Mouse (Mus musculus) monocyte, adult 5-6 weeks (primary cell): Measurements from ENCODE around the gene F12. TPM values are rescaled to one million over a fixed set of nuclear protein-coding genes. Genes with fewer than 3 reads are reported as not detected.
"Not testable (repeated sequence)": the region's sequence is repeated elsewhere in the genome, so short reads cannot be mapped to it uniquely, and the experiment has no call there.

Experiments
- ATAC-seq: fragments of 153-309, 156-312 bp; replicated peaks from 2 replicates; pipeline ENCODE4 v1.8.0; 2017; ENCODE audit warnings: mild to moderate bottlenecking; ENCODE audit not compliant: low TSS enrichment, insufficient number of reproducible peaks, severe bottlenecking, poor library complexity, low FRiP score
- total RNA-seq: library from RNA; stranded (forward); fragments of 200-1000, 200-491, 200-594 nt; gene quantifications from 3 replicates; pipeline ENCODE4 v1.2.3, GENCODE M21; 2017

The F12 gene
- total RNA-seq, 1 experiment from 2014 or later = 0.95 TPM

- no peak for ATAC-seq
Observed at GRCm38 (mm10) chr13:55451785-55452549, 25.4 kb upstream of the F12 start.

DNA sequence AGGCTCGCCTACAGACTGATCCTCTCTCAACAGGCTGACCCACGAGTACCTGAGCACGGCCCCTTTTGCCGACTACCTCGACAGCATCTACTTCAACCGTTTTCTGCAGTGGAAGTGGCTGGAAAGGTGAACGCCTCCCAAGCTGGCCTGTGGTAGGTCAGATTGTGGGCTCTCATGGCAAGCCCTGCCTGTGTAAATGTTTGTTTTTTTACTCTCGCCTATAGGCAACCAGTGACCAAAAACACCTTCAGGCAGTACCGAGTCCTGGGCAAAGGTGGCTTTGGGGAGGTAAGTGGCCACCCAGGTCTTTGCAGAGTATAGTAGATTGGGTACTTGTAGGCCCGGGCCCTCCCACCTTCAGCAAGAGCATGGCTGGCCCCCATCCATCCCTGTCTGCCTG lies 24.7 kb upstream of the F12 start:
- no peak for ATAC-seq

DNA sequence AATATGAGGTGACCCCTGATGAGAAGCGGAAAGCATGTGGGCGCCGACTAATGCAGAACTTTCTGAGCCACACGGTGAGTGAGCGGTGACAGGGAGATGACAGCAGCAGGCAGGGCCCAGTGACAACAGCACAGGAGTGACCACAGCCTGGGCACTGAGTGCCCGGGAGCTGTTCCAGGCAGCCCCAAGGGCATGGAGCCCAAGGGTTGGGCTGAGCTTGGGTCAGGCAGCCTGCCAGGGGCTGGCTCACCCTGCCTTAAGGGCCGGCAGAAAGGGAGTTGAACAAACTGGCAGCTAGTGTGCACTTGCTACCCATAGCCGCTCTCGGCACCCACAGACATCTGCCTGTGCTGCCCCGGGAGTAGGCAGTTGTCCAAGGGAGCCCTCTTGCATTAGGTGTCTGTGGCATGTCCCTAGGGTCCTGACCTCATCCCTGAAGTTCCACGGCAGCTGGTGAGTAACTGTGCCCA lies 24.0 kb upstream of the F12 start:
- ATAC-seq = no peak

- no peak for ATAC-seq
Observed at GRCm38 (mm10) chr13:55449679-55450441, 23.3 kb upstream of the F12 start.

- ATAC-seq = no peak
Observed at GRCm38 (mm10) chr13:55449205-55449604, 22.6 kb upstream of the F12 start.

DNA sequence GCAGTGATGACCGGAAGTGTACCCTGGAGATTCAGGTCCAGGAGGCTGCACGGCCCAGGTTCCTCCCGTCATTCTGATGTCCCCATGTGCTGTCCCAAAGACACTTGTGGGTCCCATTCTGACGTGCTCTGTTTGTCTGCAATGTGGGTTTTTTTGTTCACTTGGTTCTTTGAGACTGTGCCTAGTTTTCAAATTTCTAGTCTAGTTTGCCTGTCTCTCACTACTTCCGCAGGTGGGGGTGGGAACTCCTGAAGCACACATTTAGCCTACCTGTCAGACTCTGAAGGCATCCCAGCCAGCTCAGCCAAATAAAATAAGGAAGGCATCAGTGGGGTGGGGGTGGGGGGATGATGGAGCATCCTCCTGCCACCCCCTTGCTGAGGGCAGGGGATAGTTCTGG lies 21.5 kb upstream of the F12 start:
- ATAC-seq = no peak

- peak; percentile 64 for ATAC-seq
Observed at GRCm38 (mm10) chr13:55447543-55447943, 20.9 kb upstream of the F12 start.

- ATAC-seq = no peak
Observed at GRCm38 (mm10) chr13:55446483-55447105, 20.0 kb upstream of the F12 start.

- no peak for ATAC-seq
Observed at GRCm38 (mm10) chr13:55445361-55446091, 18.9 kb upstream of the F12 start.

GRCm38 (mm10) chr13:55444937-55445315 lies 18.3 kb upstream of the F12 start, which contains the start of gene Grk6:
Gene Grk6, plus strand, starts transcription at chr13:55445072.
- ATAC-seq = peak; percentile 83

- peak; percentile 29 for ATAC-seq
Observed at GRCm38 (mm10) chr13:55444286-55444936, 17.8 kb upstream of the F12 start.

DNA sequence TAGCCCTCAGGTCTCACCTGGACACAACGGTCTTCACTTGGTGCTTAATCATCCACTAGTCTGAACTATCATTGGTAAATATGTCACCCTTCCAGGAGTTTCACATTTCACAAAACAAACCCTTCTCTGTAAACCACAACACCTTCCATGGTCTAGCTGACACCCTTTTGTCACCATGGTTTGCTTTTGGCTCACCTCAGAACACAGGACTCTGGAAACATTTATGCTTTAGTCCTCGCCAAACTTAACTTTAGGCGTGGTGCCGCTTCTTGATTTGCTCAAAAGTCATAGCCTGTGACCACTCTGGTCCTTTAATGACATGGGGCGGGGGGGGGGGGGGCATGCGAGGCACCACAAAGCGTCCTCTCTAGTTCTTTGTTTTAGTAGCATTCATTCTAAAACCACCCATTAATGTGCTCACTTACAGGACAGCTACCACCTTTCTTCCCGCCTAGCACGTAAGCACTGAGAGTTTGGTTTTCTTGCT lies 17.2 kb upstream of the F12 start:
- no peak for ATAC-seq

DNA sequence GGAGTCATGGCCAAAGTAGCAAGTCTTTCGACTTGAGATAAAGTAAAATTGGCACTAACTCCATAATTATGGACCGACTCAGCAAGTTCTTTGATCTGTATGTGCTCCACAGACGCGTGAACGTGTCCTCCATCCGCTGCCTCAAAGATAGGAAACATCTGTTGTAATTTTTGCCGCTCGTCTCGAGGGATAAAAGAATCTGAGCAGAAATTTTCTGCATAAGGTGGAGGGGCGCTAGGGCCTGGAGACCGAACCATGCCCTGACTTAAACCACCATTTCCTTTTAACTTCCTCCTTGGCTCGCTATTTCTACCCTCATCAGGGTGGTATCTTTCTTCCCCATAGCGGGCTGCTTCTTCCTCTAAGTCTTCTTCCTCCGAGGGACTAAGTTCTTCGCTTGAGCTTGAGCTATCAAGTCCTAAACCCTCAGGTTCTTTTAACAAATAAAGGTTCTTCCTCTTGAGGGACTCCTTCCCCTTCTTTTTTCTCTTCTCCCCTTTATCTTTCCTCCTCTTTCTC lies 10.6 kb upstream of the F12 start:
- not testable (repeated sequence) for ATAC-seq

GRCm38 (mm10) chr13:55431889-55432685 lies 5.5 kb upstream of the F12 start:
- peak; percentile 77 for ATAC-seq

DNA sequence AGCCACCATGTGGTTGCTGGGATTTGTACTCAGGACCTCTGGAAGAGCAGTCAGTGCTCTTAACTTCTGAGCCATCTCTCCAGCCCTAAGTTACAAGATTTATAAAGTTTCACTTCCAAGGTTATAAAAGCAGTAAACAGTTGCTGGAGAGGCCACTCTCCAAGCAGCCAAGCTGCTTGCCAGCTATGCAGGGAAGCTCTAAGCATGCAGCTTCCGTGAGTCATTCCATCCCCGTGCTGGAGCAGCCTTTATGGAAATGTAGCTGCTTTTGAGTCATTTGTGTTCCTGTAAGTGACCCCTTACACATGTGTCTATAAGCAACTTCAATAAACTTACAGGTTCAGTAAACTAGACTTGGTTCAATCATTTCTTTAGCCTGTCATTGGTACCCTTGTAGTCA lies 4.0 kb upstream of the F12 start:
- no peak for ATAC-seq

GRCm38 (mm10) chr13:55429226-55429888 lies 2.8 kb upstream of the F12 start:
- peak; percentile 93 for ATAC-seq
